Mouse (Mus musculus): Measurements from ENCODE around the gene Grik3. TPM values are rescaled to one million over a fixed set of nuclear protein-coding genes. Genes with fewer than 3 reads are reported as not detected.

Grik3 gene
- polyA plus RNA-seq, 1 experiment: not detected

- Histone ChIP-seq H3K36me3 (ENCODE audit: control insufficient read depth, insufficient read depth) (no peaks in the 10 kb centered on the region), H3K27me3 (ENCODE audit: control insufficient read depth, insufficient read depth, insufficient read length) (no peaks in the 10 kb centered on the region), H3K4me3 (no peak overlapping the region), H3ac (ENCODE audit: control insufficient read depth, insufficient read length) (no peak overlapping the region), H3K79me2 (ENCODE audit: control insufficient read depth, insufficient read depth) (no peaks in the 10 kb centered on the region), H3K4me2 (ENCODE audit: low read depth) (no peak overlapping the region)
- TF ChIP-seq TCF3 (IDR thresholded peaks at IDR 0.05; ENCODE audit: insufficient read length, low read depth) (no peak), POLR2A (IDR thresholded peaks at IDR 0.05; ENCODE audit: insufficient read length, low read depth) (no peak)
These were observed 81.8 kb downstream of the Grik3 start for GRCm38 (mm10) chr4:125572312-125572663.

- no peaks in the 10 kb centered on the region for H3K27me3 ChIP-seq (ENCODE audit: control insufficient read depth, insufficient read depth, insufficient read length)
- no peaks in the 10 kb centered on the region for H3K36me3 ChIP-seq (ENCODE audit: control insufficient read depth, insufficient read depth)
- no peak overlapping the region for H3K4me2 ChIP-seq (ENCODE audit: low read depth)
- H3K79me2 ChIP-seq (ENCODE audit: control insufficient read depth, insufficient read depth): no peaks in the 10 kb centered on the region
- TF ChIP-seq POLR2A (IDR thresholded peaks at IDR 0.05; ENCODE audit: insufficient read length, low read depth): no peak
- TF ChIP-seq USF1 (IDR thresholded peaks at IDR 0.05; ENCODE audit: low read depth): no peak
- no peak for TF ChIP-seq MYOD1 (IDR thresholded peaks at IDR 0.05; ENCODE audit: control insufficient read depth in 1 of 3, insufficient read length in 2 of 3, low read depth in 2 of 3)
- no peak for TF ChIP-seq TCF3 (IDR thresholded peaks at IDR 0.05; ENCODE audit: insufficient read length, low read depth)
- TF ChIP-seq CEBPB (IDR thresholded peaks at IDR 0.05; ENCODE audit: insufficient read depth, poor library complexity, severe bottlenecking): no peak
- H3K4me3 ChIP-seq: no peak overlapping the region
- no peak overlapping the region for H3ac ChIP-seq (ENCODE audit: control insufficient read depth, insufficient read length)
These were observed 82.5 kb downstream of the Grik3 start for GRCm38 (mm10) chr4:125573000-125573399.

DNA sequence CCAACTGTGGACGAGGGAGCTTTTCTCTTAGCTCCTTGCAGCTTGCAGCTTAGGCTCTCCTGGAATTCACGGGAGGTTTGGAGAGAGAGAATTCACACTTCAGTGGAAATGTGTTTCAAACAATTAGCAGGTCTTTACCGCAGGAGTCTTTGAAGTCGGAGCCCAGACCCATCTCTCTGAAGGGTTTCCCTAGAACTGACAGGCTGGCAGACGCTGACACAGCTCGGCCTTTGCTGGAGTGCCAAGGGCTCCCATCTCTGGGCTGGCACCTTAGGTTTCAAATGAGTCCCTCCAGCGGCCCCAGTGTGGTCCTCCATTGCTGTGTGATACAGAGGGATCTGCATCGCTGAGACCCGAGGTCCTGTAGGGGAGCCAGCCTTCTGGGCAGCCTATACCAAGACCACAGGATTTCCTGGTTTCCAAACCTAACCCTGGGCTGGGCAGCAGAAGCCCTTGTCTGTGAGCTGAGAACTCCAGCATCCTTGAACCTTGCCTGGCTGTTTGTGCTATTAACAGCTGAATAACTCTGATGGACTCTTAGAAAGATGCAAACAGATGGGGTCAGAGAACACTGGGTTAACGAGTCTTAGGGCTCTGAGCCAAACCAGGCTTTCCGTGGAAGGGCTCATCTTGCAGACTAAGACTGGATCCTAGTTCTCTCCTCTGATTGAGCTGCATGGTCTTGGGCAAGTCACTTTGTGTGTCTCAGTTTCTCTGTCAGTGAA is 83.6 kb downstream of the Grik3 start:
- TF ChIP-seq POLR2A (IDR thresholded peaks at IDR 0.05; ENCODE audit: insufficient read length, low read depth) (no peak), POLR2AphosphoS2 (IDR thresholded peaks at IDR 0.05; ENCODE audit: insufficient read length, low read depth) (no peak), MAX (IDR thresholded peaks at IDR 0.05; ENCODE audit: low read depth) (no peak), USF1 (IDR thresholded peaks at IDR 0.05; ENCODE audit: low read depth) (no peak), TCF3 (IDR thresholded peaks at IDR 0.05; ENCODE audit: insufficient read length, low read depth) (no peak), E2F4 (IDR thresholded peaks at IDR 0.05; ENCODE audit: insufficient read depth) (no peak), TCF12 (IDR thresholded peaks at IDR 0.05; ENCODE audit: insufficient read depth, poor library complexity, severe bottlenecking) (no peak)
- Histone ChIP-seq H3K79me2 (ENCODE audit: control insufficient read depth, insufficient read depth) (no peaks in the 10 kb centered on the region), H3K36me3 (ENCODE audit: control insufficient read depth, insufficient read depth) (no peaks in the 10 kb centered on the region), H3ac (ENCODE audit: control insufficient read depth, insufficient read length) (no peak overlapping the region), H3K4me3 (no peak overlapping the region), H3K27me3 (ENCODE audit: control insufficient read depth, insufficient read depth, insufficient read length) (no peaks in the 10 kb centered on the region), H3K4me2 (ENCODE audit: low read depth) (no peak overlapping the region)

- no peaks in the 10 kb centered on the region for H3K27me3 ChIP-seq (ENCODE audit: control insufficient read depth, insufficient read depth, insufficient read length)
- H3K79me2 ChIP-seq (ENCODE audit: control insufficient read depth, insufficient read depth): no peaks in the 10 kb centered on the region
These were observed 89.8 kb downstream of the Grik3 start for GRCm38 (mm10) chr4:125580336-125580735.

GRCm38 (mm10) chr4:125583272-125583671 is 92.8 kb downstream of the Grik3 start:
- TF ChIP-seq POLR2AphosphoS2 (IDR thresholded peaks at IDR 0.05; ENCODE audit: insufficient read length, low read depth) (no peak), TCF3 (IDR thresholded peaks at IDR 0.05; ENCODE audit: insufficient read length, low read depth) (no peak), TCF12 (IDR thresholded peaks at IDR 0.05; ENCODE audit: insufficient read depth, poor library complexity, severe bottlenecking) (no peak), POLR2A (IDR thresholded peaks at IDR 0.05; ENCODE audit: insufficient read length, low read depth) (no peak), SRF (IDR thresholded peaks at IDR 0.05; ENCODE audit: control insufficient read depth, insufficient read length, low read depth) (no peak), REST (IDR thresholded peaks at IDR 0.05; ENCODE audit: insufficient read depth, insufficient read length) (no peak), MYOD1 (IDR thresholded peaks at IDR 0.05; ENCODE audit: control insufficient read depth in 1 of 3, insufficient read length in 2 of 3, low read depth in 2 of 3) (no peak), USF1 (IDR thresholded peaks at IDR 0.05; ENCODE audit: low read depth) (no peak), CEBPB (IDR thresholded peaks at IDR 0.05; ENCODE audit: insufficient read depth, poor library complexity, severe bottlenecking) (no peak), MYOG (IDR thresholded peaks at IDR 0.05; ENCODE audit: control insufficient read depth in 1 of 3, insufficient read depth in 1 of 3, insufficient read length in 2 of 3, low read depth in 2 of 3) (no peak), MAX (IDR thresholded peaks at IDR 0.05; ENCODE audit: low read depth) (no peak), E2F4 (IDR thresholded peaks at IDR 0.05; ENCODE audit: insufficient read depth) (no peak)
- Histone ChIP-seq H3K27me3 (ENCODE audit: control insufficient read depth, insufficient read depth, insufficient read length) (no peaks in the 10 kb centered on the region), H3K4me2 (ENCODE audit: low read depth) (no peak overlapping the region), H3K4me3 (no peak overlapping the region), H3K36me3 (ENCODE audit: control insufficient read depth, insufficient read depth) (no peaks in the 10 kb centered on the region), H3ac (ENCODE audit: control insufficient read depth, insufficient read length) (no peak overlapping the region), H3K79me2 (ENCODE audit: control insufficient read depth, insufficient read depth) (no peaks in the 10 kb centered on the region)

More at GRCm38 (mm10) chr4:125580336-125580735, 89.8 kb downstream of the Grik3 start:
- TF ChIP-seq MAX (IDR thresholded peaks at IDR 0.05; ENCODE audit: low read depth) (no peak), MYOD1 (IDR thresholded peaks at IDR 0.05; ENCODE audit: control insufficient read depth in 1 of 3, insufficient read length in 2 of 3, low read depth in 2 of 3) (no peak), POLR2A (IDR thresholded peaks at IDR 0.05; ENCODE audit: insufficient read length, low read depth) (no peak), REST (IDR thresholded peaks at IDR 0.05; ENCODE audit: insufficient read depth, insufficient read length) (no peak), SRF (IDR thresholded peaks at IDR 0.05; ENCODE audit: control insufficient read depth, insufficient read length, low read depth) (no peak), TCF3 (IDR thresholded peaks at IDR 0.05; ENCODE audit: insufficient read length, low read depth) (no peak)
- no peak overlapping the region for H3K4me3 ChIP-seq
- H3K36me3 ChIP-seq (ENCODE audit: control insufficient read depth, insufficient read depth): no peaks in the 10 kb centered on the region
- no peak overlapping the region for H3ac ChIP-seq (ENCODE audit: control insufficient read depth, insufficient read length)
- no peak overlapping the region for H3K4me2 ChIP-seq (ENCODE audit: low read depth)
